Mouse (Mus musculus): ENCODE results near the gene Phyhipl. TPM values are rescaled to one million over a fixed set of nuclear protein-coding genes. Genes with fewer than 3 reads are reported as not detected.

Gene Phyhipl
- polyA plus RNA-seq (2014; fragmentation: Nextera tagmentation; extraction: Ambion mirVana) = 9.9 and 16.1 TPM in 2 replicates

- 48% methylated on average over 7 of the region's 7 CpGs for WGBS
- ATAC-seq (ENCODE audit: low FRiP score, low TSS enrichment) = peak; percentile 62; the same call in 1 of the 2 replicates
- H3K4me2 ChIP-seq (replicated peaks; ENCODE audit: low read depth, low read length) = no peak within 1 kb of the TSS
Observed at GRCm38 (mm10) chr10:70655828-70656227, at the start of gene Phyhipl. Gene Phyhipl, minus strand, starts transcription at chr10:70655965.

GRCm38 (mm10) chr10:70703211-70703610 is 47.4 kb upstream of the Phyhipl start:
- ATAC-seq (ENCODE audit: low FRiP score, low TSS enrichment) = no peak
- 67% methylated on average over 6 of the region's 6 CpGs for WGBS
- no peaks in the 10 kb centered on the region for H3K36me3 ChIP-seq (ENCODE audit: control insufficient read depth, insufficient read depth, low read length)
- no peaks in the 10 kb centered on the region for H3K27me3 ChIP-seq (ENCODE audit: control insufficient read depth, insufficient read depth, low read length)
- H3K9me3 ChIP-seq (ENCODE audit: control insufficient read depth, low read length) = no peaks in the 10 kb centered on the region
- H3K4me1 ChIP-seq (ENCODE audit: control insufficient read depth, insufficient read depth, low read length) = no peaks in the 10 kb centered on the region
- H3K9ac ChIP-seq (ENCODE audit: low read depth, low read length) = no peak overlapping the region
- H3K4me2 ChIP-seq (replicated peaks; ENCODE audit: low read depth, low read length) = no peak overlapping the region
- no peak overlapping the region for H3K4me3 ChIP-seq (ENCODE audit: low read length)
- H3K27ac ChIP-seq (ENCODE audit: low read depth, low read length) = no peak overlapping the region

More at GRCm38 (mm10) chr10:70655828-70656227, at the start of gene Phyhipl:
- no peaks in the 10 kb centered on the region for H3K4me1 ChIP-seq (ENCODE audit: control insufficient read depth, insufficient read depth, low read length)
- no peaks in the 10 kb centered on the region for H3K27me3 ChIP-seq (ENCODE audit: control insufficient read depth, insufficient read depth, low read length)
- H3K9ac ChIP-seq (ENCODE audit: low read depth, low read length) = no peak within 1 kb of the TSS
- H3K27ac ChIP-seq (ENCODE audit: low read depth, low read length) = peak within 1 kb of the TSS; percentile 38; the same call in 1 of the 2 replicates
- H3K4me3 ChIP-seq (ENCODE audit: low read length) = no peak within 1 kb of the TSS
- 0 out of 2 replicates have a peak, but pooled peaks cover 4% of the 10 kb centered on the region for H3K9me3 ChIP-seq (ENCODE audit: control insufficient read depth, low read length)
- no peaks in the 10 kb centered on the region for H3K36me3 ChIP-seq (ENCODE audit: control insufficient read depth, insufficient read depth, low read length)

GRCm38 (mm10) chr10:70699581-70699980 is 43.8 kb upstream of the Phyhipl start:
- WGBS = 92% methylated on average over 7 of the region's 7 CpGs
- Histone ChIP-seq H3K27ac (ENCODE audit: low read depth, low read length) (no peak overlapping the region), H3K27me3 (ENCODE audit: control insufficient read depth, insufficient read depth, low read length) (no peaks in the 10 kb centered on the region), H3K4me2 (replicated peaks; ENCODE audit: low read depth, low read length) (no peak overlapping the region), H3K9me3 (ENCODE audit: control insufficient read depth, low read length) (no peaks in the 10 kb centered on the region), H3K36me3 (ENCODE audit: control insufficient read depth, insufficient read depth, low read length) (no peaks in the 10 kb centered on the region), H3K4me3 (ENCODE audit: low read length) (no peak overlapping the region), H3K4me1 (ENCODE audit: control insufficient read depth, insufficient read depth, low read length) (0 out of 2 replicates have a peak, but pooled peaks cover 8% of the 10 kb centered on the region), H3K9ac (ENCODE audit: low read depth, low read length) (no peak overlapping the region)
- no peak for ATAC-seq (ENCODE audit: low FRiP score, low TSS enrichment)

- Histone ChIP-seq H3K4me3 (ENCODE audit: low read length) (no peak overlapping the region), H3K4me1 (ENCODE audit: control insufficient read depth, insufficient read depth, low read length) (0 out of 2 replicates have a peak, but pooled peaks cover 8% of the 10 kb centered on the region), H3K36me3 (ENCODE audit: control insufficient read depth, insufficient read depth, low read length) (no peaks in the 10 kb centered on the region), H3K9me3 (ENCODE audit: control insufficient read depth, low read length) (no peaks in the 10 kb centered on the region), H3K4me2 (replicated peaks; ENCODE audit: low read depth, low read length) (no peak overlapping the region), H3K9ac (ENCODE audit: low read depth, low read length) (no peak overlapping the region), H3K27me3 (ENCODE audit: control insufficient read depth, insufficient read depth, low read length) (no peaks in the 10 kb centered on the region), H3K27ac (ENCODE audit: low read depth, low read length) (no peak overlapping the region)
- WGBS = 83% methylated on average over 3 of the region's 3 CpGs
- no peak for ATAC-seq (ENCODE audit: low FRiP score, low TSS enrichment)
Observed at GRCm38 (mm10) chr10:70698014-70698413, 42.2 kb upstream of the Phyhipl start.

GRCm38 (mm10) chr10:70696748-70697585 is 41.2 kb upstream of the Phyhipl start:
- no peak overlapping the region for H3K4me3 ChIP-seq (ENCODE audit: low read length)
- no peaks in the 10 kb centered on the region for H3K27me3 ChIP-seq (ENCODE audit: control insufficient read depth, insufficient read depth, low read length)
- peak overlapping the region; percentile 8; the same call in 1 of the 2 replicates for H3K4me2 ChIP-seq (replicated peaks; ENCODE audit: low read depth, low read length)
- 0 out of 2 replicates have a peak overlapping the region, but pooled peaks have one; percentile 3 for H3K27ac ChIP-seq (ENCODE audit: low read depth, low read length)
- no peaks in the 10 kb centered on the region for H3K9me3 ChIP-seq (ENCODE audit: control insufficient read depth, low read length)
- peak; percentile 35; the same call in 1 of the 2 replicates for ATAC-seq (ENCODE audit: low FRiP score, low TSS enrichment)
- H3K36me3 ChIP-seq (ENCODE audit: control insufficient read depth, insufficient read depth, low read length) = no peaks in the 10 kb centered on the region
- WGBS = 56% methylated on average over 29 of the region's 29 CpGs
- H3K4me1 ChIP-seq (ENCODE audit: control insufficient read depth, insufficient read depth, low read length) = 0 out of 2 replicates have a peak, but pooled peaks cover 8% of the 10 kb centered on the region
- no peak overlapping the region for H3K9ac ChIP-seq (ENCODE audit: low read depth, low read length)

GRCm38 (mm10) chr10:70689346-70689745 is 33.6 kb upstream of the Phyhipl start:
- 80% methylated on average over 6 of the region's 6 CpGs for WGBS
- Histone ChIP-seq H3K4me2 (replicated peaks; ENCODE audit: low read depth, low read length) (no peak overlapping the region), H3K36me3 (ENCODE audit: control insufficient read depth, insufficient read depth, low read length) (no peaks in the 10 kb centered on the region), H3K9ac (ENCODE audit: low read depth, low read length) (no peak overlapping the region), H3K9me3 (ENCODE audit: control insufficient read depth, low read length) (no peaks in the 10 kb centered on the region), H3K27me3 (ENCODE audit: control insufficient read depth, insufficient read depth, low read length) (no peaks in the 10 kb centered on the region), H3K4me1 (ENCODE audit: control insufficient read depth, insufficient read depth, low read length) (0 out of 2 replicates have a peak, but pooled peaks cover 7% of the 10 kb centered on the region), H3K27ac (ENCODE audit: low read depth, low read length) (no peak overlapping the region), H3K4me3 (ENCODE audit: low read length) (no peak overlapping the region)
- no peak for ATAC-seq (ENCODE audit: low FRiP score, low TSS enrichment)

- Histone ChIP-seq H3K36me3 (ENCODE audit: control insufficient read depth, insufficient read depth, low read length) (no peaks in the 10 kb centered on the region), H3K4me1 (ENCODE audit: control insufficient read depth, insufficient read depth, low read length) (0 out of 2 replicates have a peak, but pooled peaks cover 7% of the 10 kb centered on the region), H3K4me2 (replicated peaks; ENCODE audit: low read depth, low read length) (no peak overlapping the region), H3K9ac (ENCODE audit: low read depth, low read length) (no peak overlapping the region), H3K27me3 (ENCODE audit: control insufficient read depth, insufficient read depth, low read length) (no peaks in the 10 kb centered on the region), H3K4me3 (ENCODE audit: low read length) (no peak overlapping the region), H3K9me3 (ENCODE audit: control insufficient read depth, low read length) (no peaks in the 10 kb centered on the region), H3K27ac (ENCODE audit: low read depth, low read length) (no peak overlapping the region)
- 42% methylated on average over 8 of the region's 8 CpGs for WGBS
- no peak for ATAC-seq (ENCODE audit: low FRiP score, low TSS enrichment)
Observed at GRCm38 (mm10) chr10:70688881-70689280, 33.1 kb upstream of the Phyhipl start.

- Histone ChIP-seq H3K4me3 (ENCODE audit: low read length) (no peak overlapping the region), H3K9ac (ENCODE audit: low read depth, low read length) (no peak overlapping the region), H3K9me3 (ENCODE audit: control insufficient read depth, low read length) (no peaks in the 10 kb centered on the region), H3K4me2 (replicated peaks; ENCODE audit: low read depth, low read length) (no peak overlapping the region), H3K27ac (ENCODE audit: low read depth, low read length) (no peak overlapping the region), H3K36me3 (ENCODE audit: control insufficient read depth, insufficient read depth, low read length) (no peaks in the 10 kb centered on the region), H3K4me1 (ENCODE audit: control insufficient read depth, insufficient read depth, low read length) (0 out of 2 replicates have a peak, but pooled peaks cover 7% of the 10 kb centered on the region), H3K27me3 (ENCODE audit: control insufficient read depth, insufficient read depth, low read length) (no peaks in the 10 kb centered on the region)
- 45% methylated on average over 11 of the region's 11 CpGs for WGBS
- no peak for ATAC-seq (ENCODE audit: low FRiP score, low TSS enrichment)
Observed at GRCm38 (mm10) chr10:70686941-70687703, 31.4 kb upstream of the Phyhipl start.
